Mouse (Mus musculus) heart, embryonic 14.5 days (tissue): Measurements from ENCODE around the gene Capn5. TPM values are rescaled to one million over a fixed set of nuclear protein-coding genes. Genes with fewer than 3 reads are reported as not detected.

Experiments used
- ATAC-seq: fragments of 200-750 bp; cut with Nextera tagmentation; 2 replicates; pipeline ENCODE4 v1.8.0; 2017; ENCODE audit warnings: low read depth, moderate TSS enrichment; ENCODE audit not compliant: insufficient number of reproducible peaks, insufficient read depth, low FRiP score
- H3K27ac ChIP-seq, 2 experiments: fragments of 200-500 bp in 1 of 2; fragments of 300-500 bp in 1 of 2; sonication (generic) in 1 of 2; replicated peaks in 1 of 2; 2 replicates each; pipeline ENCODE4 v1.5.1; 2012 to 2014; ENCODE audit warnings: low read depth in 2 of 2, low read length in 2 of 2, control low read depth in 1 of 2, mild to moderate bottlenecking in 1 of 2, mixed read lengths in 1 of 2; ENCODE audit not compliant: control insufficient read depth in 1 of 2, insufficient read depth in 1 of 2
- H3K27me3 ChIP-seq: fragments of 300-500 bp; sonication (generic); 2 replicates; pipeline ENCODE4 v1.6.1; 2014; ENCODE audit warnings: mild to moderate bottlenecking, low read length, control low read depth; ENCODE audit not compliant: control insufficient read depth, insufficient read depth
- H3K36me3 ChIP-seq: fragments of 300-500 bp; sonication (generic); 2 replicates; pipeline ENCODE4 v1.6.1; 2014; ENCODE audit warnings: mild to moderate bottlenecking, control low read depth, low read length, mixed read lengths; ENCODE audit not compliant: control insufficient read depth, insufficient read depth
- H3K4me1 ChIP-seq, 2 experiments: fragments of 200-500 bp in 1 of 2; fragments of 300-500 bp in 1 of 2; sonication (generic) in 1 of 2; 2 replicates each; pipeline ENCODE4 v1.6.1; 2012 to 2014; ENCODE audit warnings: low read length in 2 of 2, control low read depth in 1 of 2, mixed read lengths in 1 of 2; ENCODE audit not compliant: control insufficient read depth in 2 of 2, insufficient read depth in 2 of 2
- H3K4me2 ChIP-seq: fragments of 300-500 bp; sonication (generic); 2 replicates; pipeline ENCODE4 v1.6.1; 2014; ENCODE audit warnings: mild to moderate bottlenecking, low read length
- H3K4me3 ChIP-seq, 2 experiments: fragments of 200-500 bp in 1 of 2; fragments of 300-500 bp in 1 of 2; sonication (generic) in 1 of 2; 2 replicates each; pipeline ENCODE4 v1.5.1; 2012 to 2014; ENCODE audit warnings: low read length in 2 of 2, mild to moderate bottlenecking in 2 of 2, control low read depth in 1 of 2, low read depth in 1 of 2, moderate library complexity in 1 of 2; ENCODE audit not compliant: control insufficient read depth in 1 of 2, insufficient read depth in 1 of 2
- H3K9ac ChIP-seq: fragments of 300-500 bp; sonication (generic); 2 replicates; pipeline ENCODE4 v1.6.1; 2014; ENCODE audit warnings: mild to moderate bottlenecking, low read length
- H3K9me3 ChIP-seq: fragments of 300-500 bp; sonication (generic); 2 replicates; pipeline ENCODE4 v1.6.1; 2016; ENCODE audit warnings: low read length, control low read depth; ENCODE audit not compliant: control insufficient read depth
- WGBS: fragments of 180-500 bp; shearing (Covaris S2); extraction: QIAGEN DNeasy Blood & Tissue Kit; methylation state at CpG from one replicate; pipeline ENCODE4 v1.1.7; 2014; 5-methylcytosine and 5-hydroxymethylcytosine counted together
- polyA plus RNA-seq: library from polyadenylated mRNA; unstranded; fragments of >200 nt; fragmentation: Nextera tagmentation; extraction: Ambion mirVana; gene quantifications from 2 replicates; pipeline ENCODE4 v1.2.1, GENCODE M21; 2014

Gene Capn5
- polyA plus RNA-seq, 1 experiment from 2014 or later = 2.5 TPM

DNA sequence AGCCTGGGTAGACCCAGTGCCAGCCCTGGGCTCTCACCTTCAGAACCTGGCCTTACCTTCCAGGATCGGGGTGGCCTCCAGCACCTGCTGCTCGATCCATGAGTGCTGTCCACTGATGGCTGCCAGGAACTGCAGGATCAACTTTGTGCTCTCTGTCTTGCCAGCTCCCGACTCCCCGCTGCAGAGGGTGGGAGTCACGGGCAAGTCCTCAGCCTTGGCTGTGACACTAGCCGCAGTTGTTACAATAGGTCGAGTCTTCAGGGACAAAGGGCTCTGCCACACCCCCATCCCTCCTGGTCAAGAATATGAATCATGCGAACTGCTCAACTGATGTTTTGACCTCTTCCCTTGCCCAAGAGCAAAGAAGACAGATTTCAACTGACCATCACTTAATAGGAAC lies 80.5 kb downstream of the Capn5 start:
- Histone ChIP-seq H3K4me1 (0 out of 4 replicates have a peak, but pooled peaks cover 0 to under 1% of the 10 kb centered on the region in 2 experiments), H3K36me3 (peaks cover 8% of the 10 kb centered on the region), H3K9me3 (peaks cover 8% of the 10 kb centered on the region), H3K27ac (no peak overlapping the region), H3K9ac (no peak overlapping the region), H3K4me2 (no peak overlapping the region), H3K4me3 (no peak overlapping the region), H3K27me3 (no peaks in the 10 kb centered on the region)
- no peak for ATAC-seq
- WGBS = 91% methylated on average over 8 of the region's 8 CpGs

DNA sequence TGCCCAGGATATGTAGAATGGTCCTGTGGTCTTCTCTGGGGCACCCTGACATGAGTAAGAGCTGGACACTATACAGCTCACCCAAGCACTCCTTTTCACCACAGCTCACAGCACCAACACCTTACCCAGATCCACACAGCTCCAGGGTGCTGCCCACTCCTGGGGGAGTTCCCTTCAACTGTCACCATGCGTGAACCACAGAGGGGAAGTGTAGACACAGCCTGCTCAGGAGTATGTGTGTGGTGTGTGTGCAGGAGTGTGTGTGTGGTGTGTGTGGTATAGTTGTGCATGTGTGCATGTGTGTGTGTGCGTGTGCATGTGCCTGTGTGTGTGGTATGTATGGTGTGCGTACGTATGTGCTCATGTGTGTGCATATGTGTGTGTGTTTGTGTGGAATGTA lies 82.2 kb downstream of the Capn5 start:
- Histone ChIP-seq H3K4me2 (no peak overlapping the region), H3K9me3 (peaks cover 8% of the 10 kb centered on the region), H3K27me3 (no peaks in the 10 kb centered on the region), H3K27ac (no peak overlapping the region), H3K9ac (no peak overlapping the region), H3K4me1 (no peaks in the 10 kb centered on the region), H3K4me3 (no peak overlapping the region), H3K36me3 (peaks cover 8% of the 10 kb centered on the region)
- 89% methylated on average over 4 of the region's 4 CpGs for WGBS
- ATAC-seq = no peak

DNA sequence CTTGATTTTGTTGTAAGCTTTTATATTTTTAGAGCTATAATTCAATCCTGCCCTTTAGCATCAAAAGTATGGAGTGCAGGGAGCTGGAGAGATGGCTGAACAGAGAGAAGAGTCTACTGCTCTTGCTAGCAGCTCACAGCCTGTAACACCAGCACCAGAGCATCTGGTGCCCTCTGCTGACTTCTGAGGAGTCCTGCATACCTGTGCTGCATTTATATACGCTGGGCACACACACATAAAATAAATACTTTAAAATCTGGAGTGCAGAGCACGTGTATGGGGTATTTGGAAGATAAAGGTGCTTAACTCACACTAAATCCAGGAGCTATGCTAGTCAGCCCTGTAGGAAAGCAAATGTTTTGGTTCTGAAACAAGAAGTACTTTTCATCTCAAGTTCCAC lies 91.7 kb downstream of the Capn5 start:
- H3K4me2 ChIP-seq = no peak overlapping the region
- peaks cover 9 to 17% of the 10 kb centered on the region in 2 experiments; a peak in 3 of 4 replicates for H3K4me1 ChIP-seq
- no peak for ATAC-seq
- H3K27me3 ChIP-seq = no peaks in the 10 kb centered on the region
- H3K9me3 ChIP-seq = no peaks in the 10 kb centered on the region
- 0 out of 4 replicates have a peak overlapping the region, but pooled peaks of 1 of the 2 experiments have one; percentile 1 for H3K27ac ChIP-seq
- no peaks in the 10 kb centered on the region for H3K36me3 ChIP-seq
- WGBS = 50% methylated on average over 2 of the region's 2 CpGs
- H3K4me3 ChIP-seq = no peak overlapping the region
- H3K9ac ChIP-seq = no peak overlapping the region

DNA sequence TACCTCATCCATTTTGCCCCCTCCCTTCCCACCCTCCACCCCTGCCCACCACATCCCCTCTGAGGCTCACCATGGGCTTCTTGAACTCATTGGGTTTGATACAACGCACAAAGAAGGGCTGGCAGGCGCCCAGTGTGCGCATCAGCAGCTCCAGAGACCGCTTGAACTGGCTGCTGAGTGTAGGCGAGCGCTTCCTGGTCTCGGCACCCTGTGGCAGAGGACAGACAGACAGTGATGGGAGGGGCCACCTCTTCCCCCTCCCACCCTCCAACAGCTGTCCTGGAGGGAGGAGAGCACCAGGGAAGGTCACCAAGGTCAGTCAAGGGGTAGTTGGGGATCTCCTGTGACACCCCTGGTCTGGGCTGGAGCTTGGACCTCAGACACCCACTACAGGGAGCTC lies 92.8 kb downstream of the Capn5 start:
- Histone ChIP-seq H3K9me3 (no peaks in the 10 kb centered on the region), H3K27ac (peak overlapping the region in 1 of 2 experiments; percentile 41; a peak in 1 of 4 replicates), H3K36me3 (0 out of 2 replicates have a peak, but pooled peaks cover 7% of the 10 kb centered on the region), H3K4me1 (peaks cover 9 to 17% of the 10 kb centered on the region in 2 experiments; a peak in 3 of 4 replicates), H3K4me2 (peak overlapping the region; percentile 40), H3K4me3 (no peak overlapping the region), H3K9ac (peak overlapping the region; percentile 34; the same call in 1 of the 2 replicates), H3K27me3 (no peaks in the 10 kb centered on the region)
- ATAC-seq = no peak
- 43% methylated on average over 7 of the region's 7 CpGs for WGBS

DNA sequence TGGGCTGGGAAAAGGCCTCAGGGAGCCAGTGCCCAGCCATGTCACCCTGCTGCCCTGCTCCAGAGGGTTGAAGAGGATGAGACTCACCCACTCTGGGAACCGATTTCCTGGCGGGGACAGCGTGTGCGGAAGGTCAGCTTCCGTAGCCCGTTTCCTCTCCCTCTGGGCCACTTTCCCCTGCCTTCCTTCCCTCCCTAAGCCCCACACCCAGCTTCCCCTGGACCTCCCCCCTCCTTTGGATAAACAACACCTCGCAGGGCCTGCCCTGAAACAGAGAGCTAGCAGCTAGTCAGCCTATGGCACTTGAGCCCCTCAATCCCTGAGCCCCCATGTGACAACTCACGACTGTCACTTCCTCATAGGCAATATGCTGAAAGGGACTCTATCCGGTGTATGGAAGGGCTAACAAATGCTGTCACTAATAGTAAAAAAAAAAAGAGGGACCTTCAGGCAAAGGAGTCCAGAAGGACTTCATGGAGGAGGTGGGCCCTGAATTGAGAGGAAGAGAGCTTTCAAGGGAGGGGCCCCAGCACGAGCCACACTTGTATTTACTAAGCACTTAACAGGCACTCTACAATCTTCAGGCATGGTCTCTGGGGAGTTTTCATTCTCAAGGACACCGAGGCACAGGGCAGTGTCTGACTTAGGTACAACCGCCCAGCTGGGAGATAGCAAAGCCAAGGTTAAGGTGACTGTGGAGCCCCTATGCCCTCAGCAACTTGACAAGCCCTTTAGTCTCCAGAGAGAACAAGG lies 93.4 kb downstream of the Capn5 start:
- peak overlapping the region; percentile 41 to 49 for H3K27ac ChIP-seq
- H3K36me3 ChIP-seq = 0 out of 2 replicates have a peak, but pooled peaks cover 9% of the 10 kb centered on the region
- peak overlapping the region; percentile 40 for H3K4me2 ChIP-seq
- H3K27me3 ChIP-seq = no peaks in the 10 kb centered on the region
- ATAC-seq = no peak
- peaks cover 9 to 17% of the 10 kb centered on the region in 2 experiments; a peak in 3 of 4 replicates for H3K4me1 ChIP-seq
- WGBS = 32% methylated on average over 12 of the region's 12 CpGs
- no peak overlapping the region for H3K4me3 ChIP-seq
- H3K9me3 ChIP-seq = no peaks in the 10 kb centered on the region
- peak overlapping the region; percentile 38; the same call in 1 of the 2 replicates for H3K9ac ChIP-seq

DNA sequence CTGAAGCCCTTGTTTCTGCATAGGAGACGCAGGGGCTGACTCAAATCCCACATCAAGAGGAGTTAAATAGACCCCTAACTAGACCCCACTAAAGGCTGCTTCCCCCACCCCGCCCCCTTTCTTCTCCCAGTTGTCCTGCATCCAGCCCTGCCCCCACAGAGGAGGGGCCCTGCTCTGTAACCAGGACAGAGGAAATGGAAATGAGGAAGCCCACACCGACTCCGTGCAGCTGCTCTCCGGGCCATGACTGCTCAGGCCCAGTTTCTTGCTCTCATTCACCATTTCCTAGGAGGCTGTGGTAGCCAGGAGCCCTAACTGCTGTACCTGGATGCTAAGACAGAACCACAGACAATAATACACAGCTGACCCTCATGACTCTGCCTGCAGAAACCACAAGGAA lies 95.7 kb downstream of the Capn5 start:
- H3K27ac ChIP-seq = peak overlapping the region in 1 of 2 experiments; percentile 55; a peak in 1 of 4 replicates
- H3K36me3 ChIP-seq = 0 out of 2 replicates have a peak, but pooled peaks cover 9% of the 10 kb centered on the region
- no peak overlapping the region for H3K4me2 ChIP-seq
- H3K4me1 ChIP-seq = peaks cover 9 to 17% of the 10 kb centered on the region in 2 experiments; a peak in 3 of 4 replicates
- no peaks in the 10 kb centered on the region for H3K27me3 ChIP-seq
- no peaks in the 10 kb centered on the region for H3K9me3 ChIP-seq
- H3K9ac ChIP-seq = no peak overlapping the region
- ATAC-seq = no peak
- WGBS = 30% methylated on average over 5 of the region's 5 CpGs
- no peak overlapping the region for H3K4me3 ChIP-seq

DNA sequence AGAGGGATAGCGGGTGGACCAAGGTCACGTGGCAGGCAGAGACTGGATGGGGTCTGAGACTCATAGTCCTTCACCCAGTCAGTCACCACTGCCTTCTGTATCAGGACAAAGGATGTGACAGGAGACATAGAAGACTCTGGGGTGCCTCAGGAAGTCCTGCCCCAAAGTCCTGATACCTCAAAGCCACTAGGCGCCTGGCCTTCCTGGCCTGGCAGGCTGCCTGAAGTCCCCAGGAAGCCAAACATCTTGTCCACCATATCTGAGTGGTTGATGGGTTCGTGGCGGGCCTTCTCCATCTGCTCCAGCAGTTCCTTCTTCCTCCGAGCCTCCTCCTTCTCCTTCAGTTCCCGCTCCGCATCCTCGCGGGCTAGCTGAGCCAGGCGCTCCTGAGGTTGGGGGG lies 100.6 kb downstream of the Capn5 start:
- H3K4me1 ChIP-seq = peaks cover 0 to 2% of the 10 kb centered on the region in 2 experiments; a peak in 2 of 4 replicates
- H3K36me3 ChIP-seq = 0 out of 2 replicates have a peak, but pooled peaks cover 15% of the 10 kb centered on the region
- no peak overlapping the region for H3K4me2 ChIP-seq
- no peaks in the 10 kb centered on the region for H3K27me3 ChIP-seq
- H3K27ac ChIP-seq = no peak overlapping the region
- no peak overlapping the region for H3K4me3 ChIP-seq
- WGBS = 78% methylated on average over 11 of the region's 11 CpGs
- no peak overlapping the region for H3K9ac ChIP-seq
- no peaks in the 10 kb centered on the region for H3K9me3 ChIP-seq
- ATAC-seq = no peak
